Mouse (Mus musculus) liver, embryonic 14.5 days (tissue): ENCODE data around the gene Bicral.

Experiments used
- CTCF ChIP-seq: IDR thresholded peaks from 2 replicates; pipeline ENCODE4 v1.5.1; 2016; ENCODE audit warnings: antibody characterized with exemption, low read depth, control low read depth
- EP300 ChIP-seq: IDR thresholded peaks from 2 replicates; pipeline ENCODE4 v1.6.1; 2016; ENCODE audit warnings: antibody characterized with exemption, low read depth

- TF ChIP-seq CTCF (no peak), EP300 (no peak)
These were observed 61.5 kb downstream of the Bicral start for GRCm38 (mm10) chr17:46796743-46797142.
